Mouse (Mus musculus) neural tube, postnatal 0 days (tissue): ENCODE measurements around the gene Comtd1. TPM values are rescaled to one million over a fixed set of nuclear protein-coding genes. Genes with fewer than 3 reads are reported as not detected.

Experiments used
- polyA plus RNA-seq: library from polyadenylated mRNA; unstranded; fragments of >200 nt; fragmentation: Nextera tagmentation; extraction: Ambion mirVana; gene quantifications from 2 replicates; pipeline ENCODE4 v1.2.1, GENCODE M21; 2015

The Comtd1 gene
- 67.5 and 70.0 TPM in 2 replicates for polyA plus RNA-seq

GRCm38 (mm10) chr14:21848166-21849154 is at the start of gene Comtd1:
Gene Comtd1, minus strand, starts transcription at chr14:21848977.

GRCm38 (mm10) chr14:21824938-21825337 is 23.8 kb downstream of the Comtd1 start, which contains the start of gene Vdac2:
Gene Vdac2, plus strand, starts transcription at chr14:21825238.

Other genes starting within 250 kb of the Comtd1 start
- gene Dupd1, start 134.4 kb downstream of the Comtd1 start, polyA plus RNA-seq: 0.20 and 0.31 TPM in 2 replicates
- 23.1 and 23.9 TPM in 2 replicates for gene Samd8, start 98.4 kb downstream of the Comtd1 start, polyA plus RNA-seq
- 0.17 and 0.43 TPM in 2 replicates for gene Dusp13, start 97.8 kb downstream of the Comtd1 start, polyA plus RNA-seq
- 303 and 328 TPM in 2 replicates for gene Vdac2, start 23.7 kb downstream of the Comtd1 start, polyA plus RNA-seq
- gene Zfp503, start 140.6 kb upstream of the Comtd1 start, polyA plus RNA-seq: 9.6 TPM in 2 replicates
- gene Lrmda, start 170.7 kb upstream of the Comtd1 start, polyA plus RNA-seq: 0.52 TPM in 1 of 2 replicates, not detected in the other